Mouse (Mus musculus): ENCODE measurements around the gene Snx10.

The Snx10 gene

DNA sequence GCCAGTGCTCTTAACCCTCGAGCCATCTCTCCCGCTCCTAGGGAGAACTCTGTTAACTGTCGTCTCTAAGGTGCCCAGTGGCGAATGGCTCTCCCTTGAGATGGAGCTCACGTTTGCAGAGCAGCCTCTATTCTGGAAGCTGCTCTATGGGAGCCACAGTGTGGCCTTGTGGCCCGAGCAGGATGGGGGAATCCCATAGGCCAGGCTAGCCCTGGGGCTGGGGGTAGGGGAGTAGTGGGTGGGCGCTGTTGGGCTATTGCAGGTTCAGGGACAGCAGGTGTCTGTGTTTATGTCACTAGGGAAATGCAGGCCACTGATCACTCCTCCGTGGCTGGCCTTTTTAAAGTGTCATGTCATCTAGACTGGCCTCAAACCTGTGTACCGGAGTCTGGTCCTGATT, 58.4 kb downstream of the Snx10 start:
- in situ Hi-C loops (cut with MboI, MseI): loop anchor here (25.0 kb wide), 1 partner anchor 195 kb away; no protein-coding TSS in a partner anchor

DNA sequence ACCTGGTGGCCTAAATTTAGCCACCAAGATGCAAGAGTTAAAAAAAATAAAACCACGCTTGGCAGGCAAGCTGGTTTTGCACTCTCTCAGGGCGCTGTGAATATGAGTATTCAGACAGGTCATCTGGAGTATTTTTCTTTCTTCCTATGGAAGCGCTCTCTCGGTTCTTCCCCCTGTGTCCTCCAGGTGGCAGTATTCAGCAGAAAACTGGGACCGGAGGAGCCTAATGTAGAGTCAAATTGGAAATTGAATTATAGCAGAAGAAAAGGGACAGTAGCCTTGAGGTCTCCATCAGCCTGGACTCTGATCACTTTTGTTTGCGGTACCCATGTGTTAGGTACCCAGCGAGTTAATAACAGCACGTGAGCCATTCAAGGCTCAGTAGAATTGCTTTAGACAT, 62.3 kb downstream of the Snx10 start:
- in situ Hi-C loops (cut with MboI, MseI): loop anchor here (5.0 to 25.0 kb wide), 2 partner anchors 199 to 636 kb away; partner anchors contain the start of gene Hoxa7

DNA sequence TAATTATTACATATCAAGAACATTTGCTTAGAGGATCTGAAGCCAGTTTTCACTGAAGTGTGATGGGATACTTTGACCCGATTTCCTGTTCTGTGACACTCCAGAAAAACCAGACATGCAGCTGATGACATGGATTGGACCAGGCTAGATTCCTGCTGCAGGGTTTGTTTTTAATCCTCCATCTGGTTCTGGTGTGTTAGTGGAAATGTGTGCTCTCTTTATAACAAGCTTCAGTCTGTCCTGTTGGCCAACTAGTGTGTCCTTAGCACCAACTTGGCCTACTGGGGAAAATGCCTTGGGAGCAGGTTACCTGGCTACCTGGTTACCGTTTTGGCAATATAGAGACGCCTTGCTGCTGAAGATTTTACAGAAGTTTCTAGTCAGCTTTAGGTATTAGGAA, 63.6 kb downstream of the Snx10 start:
- in situ Hi-C loops (cut with MboI, MseI): loop anchor here (5.0 to 25.0 kb wide), 2 partner anchors 200 to 635 kb away; partner anchors contain the start of gene Hoxa7

DNA sequence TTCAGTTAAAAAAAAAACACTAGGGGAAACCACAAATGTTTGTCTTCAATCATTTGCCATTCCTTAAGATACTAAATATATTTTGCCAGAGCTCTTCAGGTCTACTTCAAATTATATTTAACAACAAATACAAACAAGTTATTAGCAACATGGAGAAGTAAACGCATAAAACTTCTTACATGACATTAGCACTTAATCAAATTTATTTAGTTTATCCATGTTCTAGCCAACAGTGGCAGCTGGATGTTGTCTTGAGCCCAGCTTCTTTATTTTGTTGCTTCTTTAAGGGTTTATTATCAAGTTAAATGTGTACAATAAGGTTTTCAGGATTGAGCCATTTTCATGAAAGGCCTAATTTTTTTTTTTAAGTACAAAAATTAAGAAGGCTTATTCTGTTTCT, 67.6 kb downstream of the Snx10 start:
- in situ Hi-C loops (cut with MboI, MseI): loop anchor here (25.0 kb wide), 1 partner anchor 204 kb away; no protein-coding TSS in a partner anchor

DNA sequence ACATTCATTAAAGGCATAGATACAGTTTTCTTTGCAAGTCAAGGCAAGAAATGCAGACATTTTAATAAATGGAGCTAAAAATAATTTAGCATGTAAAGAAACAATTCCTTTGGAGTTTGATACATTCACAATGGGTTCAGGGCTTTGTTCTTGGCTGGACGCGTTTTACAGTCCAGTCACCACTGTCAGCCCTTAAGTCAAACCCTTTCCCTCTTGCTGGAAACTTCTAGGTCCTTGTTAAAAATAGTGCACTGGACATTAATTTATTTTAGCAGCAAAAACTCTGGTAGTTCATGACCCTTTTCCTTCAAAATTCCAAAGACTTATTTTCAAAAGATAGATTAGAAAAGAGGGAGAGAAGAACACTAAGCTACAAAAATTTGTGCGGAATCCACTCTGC, 68.1 kb downstream of the Snx10 start:
- in situ Hi-C loops (cut with MboI, MseI): loop anchor here (25.0 kb wide), 1 partner anchor 205 kb away; no protein-coding TSS in a partner anchor

DNA sequence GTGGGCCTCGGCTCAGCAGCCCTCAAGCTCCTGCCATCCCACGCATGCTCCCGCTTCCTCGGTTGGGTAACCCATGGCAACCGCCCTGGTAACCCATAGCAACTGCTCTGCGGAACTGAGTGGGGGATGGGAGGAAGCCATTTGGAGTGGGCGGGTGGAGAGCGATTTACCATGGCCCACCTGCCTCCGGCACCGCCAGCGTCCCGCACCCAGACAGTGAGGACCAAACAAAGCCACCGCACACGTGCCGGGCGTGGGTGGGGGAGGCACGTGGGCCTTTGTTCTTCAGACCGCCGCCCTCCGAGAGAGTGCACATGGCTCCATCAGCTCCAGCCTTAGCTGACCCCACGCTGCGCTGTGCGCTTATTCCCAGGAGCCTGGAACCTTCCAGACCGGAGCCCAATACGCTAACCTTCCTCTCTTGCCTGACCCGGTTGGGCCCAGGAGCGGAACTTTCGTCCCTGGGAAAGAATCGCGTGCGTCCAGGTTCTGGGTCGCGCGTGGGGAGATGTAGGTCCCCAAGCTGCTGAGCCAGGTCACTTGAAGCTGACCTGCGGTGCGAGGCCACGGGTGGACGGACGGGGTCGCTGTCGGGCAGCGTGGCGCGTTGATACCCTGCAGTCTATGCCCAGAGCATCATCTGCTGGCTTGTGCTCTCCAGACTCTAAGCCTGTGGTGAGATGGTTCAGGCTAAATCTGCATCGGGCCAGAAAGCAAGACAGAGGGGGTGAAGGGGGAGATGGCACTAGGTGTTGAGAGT, 68.8 kb downstream of the Snx10 start:
- in situ Hi-C loops (cut with MboI, MseI): loop anchor here (25.0 kb wide), 1 partner anchor 205 kb away; no protein-coding TSS in a partner anchor

DNA sequence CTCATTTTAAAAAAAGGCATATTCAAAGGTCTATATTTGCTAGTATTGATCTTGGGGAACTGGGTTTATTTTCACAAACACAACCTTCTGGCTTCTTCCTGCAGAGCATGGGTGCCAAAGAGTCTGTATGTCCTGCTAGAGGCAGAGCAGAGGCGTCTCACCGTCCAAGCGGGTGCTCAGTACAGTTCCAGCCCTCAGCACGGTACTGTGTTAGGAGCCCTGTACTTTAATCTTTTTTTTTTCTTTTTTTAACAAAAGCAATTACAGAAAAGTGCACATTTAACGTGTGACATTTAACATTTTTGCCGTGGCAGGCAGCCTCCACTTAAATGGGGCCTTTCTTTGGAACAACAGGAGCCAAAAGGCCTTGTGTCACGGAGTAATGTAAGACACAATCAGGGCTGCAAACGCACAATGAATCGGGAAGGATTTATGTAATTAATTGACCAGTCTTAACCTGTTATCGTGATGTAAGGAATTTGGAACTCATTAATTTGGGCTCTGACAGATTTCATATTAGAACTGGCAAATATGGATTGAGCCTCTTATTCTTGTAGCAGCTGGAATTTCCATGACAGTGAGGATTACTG, 69.8 kb downstream of the Snx10 start:
- in situ Hi-C loops (cut with MboI, MseI): loop anchor here (25.0 kb wide), 1 partner anchor 206 kb away; no protein-coding TSS in a partner anchor

DNA sequence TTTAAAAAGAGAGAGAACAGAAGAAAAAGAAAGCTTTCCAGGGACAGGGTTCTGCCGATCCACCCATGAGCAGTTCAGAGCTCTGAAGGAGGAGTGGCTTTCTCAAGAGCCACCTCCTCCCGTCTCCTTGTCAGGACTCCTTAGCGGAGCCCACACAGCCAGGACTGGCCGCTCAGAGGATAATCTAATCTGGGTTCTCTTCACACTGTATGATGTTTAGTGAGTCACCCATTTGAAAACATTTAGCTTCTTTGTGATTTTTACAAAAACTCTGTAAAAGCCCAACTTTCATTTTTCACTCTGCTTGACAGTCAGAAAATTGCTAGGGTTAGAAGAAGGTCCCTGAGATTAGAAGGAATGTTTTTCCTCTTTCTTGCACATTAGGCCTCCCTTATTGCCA, 70.8 kb downstream of the Snx10 start:
- in situ Hi-C loops (cut with MboI, MseI): loop anchor here (25.0 kb wide), 1 partner anchor 207 kb away; no protein-coding TSS in a partner anchor

DNA sequence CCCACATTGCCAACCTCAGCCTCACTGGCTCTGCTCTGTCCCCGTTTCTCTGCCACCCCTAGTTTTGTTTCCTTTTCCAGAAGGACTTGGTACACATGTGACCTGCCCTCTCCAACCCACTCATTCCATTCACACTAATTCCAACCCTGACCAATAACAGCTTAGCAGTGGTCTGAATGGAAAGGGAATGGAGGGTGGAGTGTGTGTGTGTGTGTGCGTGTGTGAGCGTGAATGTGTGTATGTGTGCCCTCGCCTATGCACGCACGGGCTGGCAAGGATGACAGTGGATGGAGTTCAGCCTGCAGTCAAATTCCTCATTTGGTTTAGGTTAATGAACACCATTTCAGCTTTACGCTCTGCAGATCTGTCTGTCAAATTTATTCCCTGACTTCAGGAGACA, 74.4 kb downstream of the Snx10 start:
- in situ Hi-C loops (cut with MboI, MseI): loop anchor here (5.0 to 25.0 kb wide), 2 partner anchors 211 to 264 kb away; no protein-coding TSS in a partner anchor

DNA sequence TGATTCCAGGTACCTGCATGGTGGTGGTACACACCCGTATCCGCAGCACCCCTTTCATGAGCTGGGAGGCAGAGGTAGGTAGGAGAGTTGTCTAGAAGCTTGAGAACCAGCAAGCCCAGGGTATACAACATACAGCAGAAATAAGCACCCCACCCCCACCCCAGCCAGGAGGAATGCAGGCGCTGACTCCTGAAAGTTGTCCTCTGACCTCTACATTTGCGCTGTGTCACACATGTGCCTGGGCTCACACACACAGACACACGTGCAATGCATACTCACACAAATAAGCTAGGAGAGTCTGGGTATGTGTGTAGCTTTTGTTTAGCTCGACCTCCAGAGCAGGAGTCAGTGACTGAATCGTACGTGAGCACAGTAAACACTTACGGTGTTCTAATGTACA, 76.7 kb downstream of the Snx10 start:
- in situ Hi-C loops (cut with MboI, MseI): no loop called here

DNA sequence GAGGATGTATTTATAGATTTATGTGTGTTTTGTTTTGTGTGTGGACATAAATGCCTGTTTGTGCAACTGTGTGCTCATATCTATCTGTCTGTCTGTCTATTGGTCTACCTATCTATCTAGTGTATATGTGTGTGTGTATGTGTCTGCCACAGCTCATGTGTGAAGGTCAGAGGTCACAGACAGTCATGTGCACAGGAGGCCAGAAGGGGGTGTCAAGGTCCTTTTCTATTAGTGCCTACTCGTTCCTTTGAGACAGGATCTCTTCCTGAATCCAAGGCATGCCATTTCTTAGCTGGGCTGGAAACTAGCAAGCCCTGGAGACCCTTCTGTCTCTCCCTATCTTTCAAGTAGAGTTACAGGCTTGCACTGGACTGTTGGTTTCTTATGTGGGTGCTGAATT, 78.6 kb downstream of the Snx10 start:
- in situ Hi-C loops (cut with MboI, MseI): no loop called here

DNA sequence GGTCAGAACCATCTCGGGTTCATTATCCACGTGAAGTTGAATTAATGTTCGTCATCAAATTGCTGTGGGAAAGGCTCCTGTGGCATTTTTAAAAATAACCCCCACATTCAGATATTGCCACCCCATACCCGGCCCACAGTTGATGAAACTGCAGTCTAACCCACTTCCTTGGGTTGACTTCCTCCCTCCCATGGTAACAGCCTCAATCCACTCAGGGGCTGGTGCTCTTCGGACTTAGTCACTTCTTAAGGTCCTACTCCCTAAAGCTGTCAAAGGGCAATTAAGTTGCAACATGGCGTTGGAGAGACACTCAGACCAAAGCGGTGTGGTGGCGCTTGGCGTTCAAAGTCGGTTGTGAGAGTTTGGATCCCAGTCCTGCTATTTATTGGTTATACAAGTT, 80.0 kb downstream of the Snx10 start:
- in situ Hi-C loops (cut with MboI, MseI): no loop called here

DNA sequence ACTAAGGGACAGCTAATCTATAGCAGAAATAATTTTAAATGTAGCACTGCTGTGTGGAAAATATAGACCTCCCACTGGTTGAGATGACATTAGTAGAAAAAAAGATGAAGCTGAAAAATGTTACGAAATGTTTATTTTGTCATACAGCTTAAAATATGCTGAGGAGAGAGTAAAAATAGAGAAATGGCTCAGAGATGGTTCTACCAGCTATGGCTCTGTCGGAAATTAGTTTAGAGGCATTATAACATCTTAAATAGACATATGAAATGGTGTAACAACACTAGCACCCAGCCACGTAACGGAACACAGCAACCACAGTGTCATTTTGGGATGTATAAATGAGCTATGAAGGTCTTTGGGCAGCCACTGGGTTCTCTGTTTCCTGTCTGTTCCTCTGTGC, 82.5 kb downstream of the Snx10 start:
- in situ Hi-C loops (cut with MboI, MseI): no loop called here

DNA sequence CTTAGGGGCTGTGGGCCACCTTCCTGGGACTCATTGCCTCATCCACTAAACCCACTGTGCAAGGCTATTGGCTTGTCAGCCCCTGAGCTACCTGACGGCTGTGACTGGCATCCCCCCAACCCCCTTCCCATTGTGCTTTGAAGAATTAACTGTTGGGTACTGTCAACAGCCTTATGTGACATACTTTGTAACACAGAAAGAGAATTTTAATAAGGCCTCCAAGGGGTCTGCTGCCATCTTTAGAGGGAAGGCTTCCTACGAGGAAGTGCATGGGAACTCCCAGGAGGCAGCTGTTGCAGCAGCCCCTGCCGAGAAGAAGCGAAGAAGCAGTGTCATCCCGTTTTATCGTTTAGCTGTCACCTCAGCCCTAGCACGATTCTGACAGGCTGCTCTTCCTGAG, 83.1 kb downstream of the Snx10 start:
- in situ Hi-C loops (cut with MboI, MseI): no loop called here

DNA sequence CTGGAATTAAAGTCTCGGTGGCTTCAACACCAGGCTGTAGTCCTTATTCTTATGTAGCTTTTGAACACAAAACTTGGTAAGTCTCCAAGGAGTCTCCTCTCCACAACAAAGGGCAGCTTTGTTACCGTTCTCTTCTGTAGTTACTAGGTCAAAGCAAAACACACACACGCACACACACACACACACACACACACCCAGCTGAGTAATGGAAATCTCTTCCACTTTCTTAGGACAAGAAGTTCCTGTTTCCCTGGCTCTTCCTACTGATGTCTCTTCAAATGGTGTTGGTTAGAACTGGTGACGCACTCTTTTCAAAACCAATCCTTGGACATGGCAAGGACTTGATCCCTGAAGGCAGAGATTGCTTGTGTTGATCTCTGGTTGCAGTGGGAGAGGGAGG, 87.9 kb downstream of the Snx10 start:
- in situ Hi-C loops (cut with MboI, MseI): no loop called here

DNA sequence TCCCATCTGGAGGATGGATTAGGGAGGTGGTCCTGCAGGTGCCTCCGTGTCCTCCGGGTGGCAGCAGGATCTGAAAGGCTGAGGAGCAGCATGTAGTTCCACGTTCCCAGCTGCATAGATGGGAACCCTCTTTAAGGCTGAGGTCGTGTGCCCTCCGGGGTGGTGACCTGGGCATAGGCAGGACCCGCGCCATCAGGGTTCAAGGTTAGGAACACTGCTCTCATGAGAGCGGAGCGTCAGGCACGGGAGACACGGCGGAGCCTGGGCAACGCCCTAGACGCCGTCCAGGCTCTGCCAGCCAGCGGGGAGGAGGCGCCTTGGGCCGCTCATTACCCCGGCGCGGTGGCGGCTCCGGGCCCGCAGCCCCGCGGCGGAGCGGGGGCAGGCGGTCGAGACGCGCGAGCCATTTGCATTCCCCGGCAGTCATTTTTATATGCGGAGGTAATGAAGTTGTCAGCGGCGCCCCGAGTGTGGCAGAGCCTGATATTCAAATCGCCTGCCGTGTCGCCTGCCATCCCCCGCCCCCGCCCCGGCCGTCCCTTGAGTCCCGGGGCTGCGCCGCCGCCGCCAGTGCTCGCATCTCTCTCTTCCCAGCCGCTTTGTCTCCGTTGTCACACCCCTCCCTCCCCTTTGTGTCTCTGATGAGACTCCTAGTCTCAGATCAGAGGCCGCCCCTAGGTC, 88.8 kb downstream of the Snx10 start:
- in situ Hi-C loops (cut with MboI, MseI): no loop called here

DNA sequence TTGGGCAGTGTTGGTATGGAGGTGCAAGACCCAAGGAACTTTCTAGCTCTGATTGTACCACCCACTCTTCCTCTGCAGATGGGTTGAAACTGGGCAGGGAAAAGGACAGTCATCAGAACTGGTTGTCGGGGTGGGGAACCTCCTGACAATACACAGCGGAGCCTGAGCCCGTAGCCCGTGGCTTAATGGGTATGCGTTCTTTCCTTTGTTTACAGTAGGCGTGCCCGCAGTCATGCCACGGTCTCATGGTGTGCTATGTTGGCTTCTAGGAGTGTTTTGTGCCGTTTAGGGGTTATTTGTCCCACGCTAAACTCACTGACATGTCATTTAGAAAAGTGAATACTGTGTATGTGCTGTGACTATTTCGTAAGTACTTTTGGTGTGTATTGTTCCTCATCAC, 90.0 kb downstream of the Snx10 start:
- in situ Hi-C loops (cut with MboI, MseI): no loop called here

DNA sequence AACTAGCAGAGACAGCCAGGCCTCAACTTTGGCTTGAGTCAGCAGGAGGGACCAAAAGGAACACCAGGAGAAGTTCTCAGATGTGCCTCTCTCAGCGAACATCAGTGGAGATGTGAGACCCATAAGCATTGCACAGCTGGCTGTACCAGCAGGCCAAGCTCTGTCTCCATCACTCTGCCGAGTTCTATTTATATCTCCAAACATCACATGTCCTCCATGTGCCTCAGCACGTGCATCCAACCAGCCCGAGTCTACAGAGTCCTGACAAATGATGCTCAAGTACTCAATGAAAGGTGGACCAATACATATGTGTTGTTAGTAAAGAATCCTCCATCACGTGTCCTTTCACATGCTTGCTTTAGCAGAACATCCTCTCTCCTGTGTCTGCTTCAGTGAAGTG, 103.1 kb downstream of the Snx10 start:
- in situ Hi-C loops (cut with MboI, MseI): no loop called here

DNA sequence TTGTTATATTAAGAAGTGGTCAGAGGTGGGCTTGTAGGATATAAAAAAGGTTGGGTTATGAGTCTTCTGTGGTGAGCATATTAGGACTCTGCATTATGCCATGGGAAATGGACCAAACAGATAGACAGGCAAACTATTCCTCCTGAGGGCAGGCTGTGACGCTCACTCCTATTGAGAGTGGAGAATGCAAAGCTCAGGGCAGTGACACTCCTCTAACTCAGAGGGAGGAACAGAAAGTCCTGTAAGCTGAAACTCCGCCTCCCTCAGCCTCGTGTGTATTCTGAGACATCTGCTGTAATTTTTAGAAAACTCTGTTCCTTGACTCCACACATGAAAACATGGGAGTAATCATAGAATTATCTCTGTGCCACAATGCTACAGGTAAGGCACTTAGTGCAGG, 106.0 kb downstream of the Snx10 start:
- in situ Hi-C loops (cut with MboI, MseI): no loop called here

DNA sequence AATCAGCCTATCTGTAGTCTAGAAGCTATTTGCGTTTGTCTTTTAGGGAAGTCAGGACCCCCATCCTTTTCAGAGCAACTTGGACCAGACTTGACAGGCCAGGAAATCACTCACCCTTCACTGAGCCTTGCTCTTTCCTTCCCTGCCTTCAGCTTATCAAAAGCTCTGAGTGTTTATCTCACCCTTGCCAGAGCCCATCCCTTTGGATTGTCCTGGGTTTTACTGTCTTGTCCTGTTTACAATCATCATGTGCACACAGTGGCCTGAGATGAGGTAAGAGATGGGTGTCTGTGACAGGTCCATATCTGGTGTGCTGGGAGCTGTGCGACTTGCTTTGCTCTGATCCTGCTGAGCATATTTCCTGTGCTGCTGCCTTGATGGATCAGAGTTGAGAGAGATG, 106.5 kb downstream of the Snx10 start:
- in situ Hi-C loops (cut with MboI, MseI): no loop called here

DNA sequence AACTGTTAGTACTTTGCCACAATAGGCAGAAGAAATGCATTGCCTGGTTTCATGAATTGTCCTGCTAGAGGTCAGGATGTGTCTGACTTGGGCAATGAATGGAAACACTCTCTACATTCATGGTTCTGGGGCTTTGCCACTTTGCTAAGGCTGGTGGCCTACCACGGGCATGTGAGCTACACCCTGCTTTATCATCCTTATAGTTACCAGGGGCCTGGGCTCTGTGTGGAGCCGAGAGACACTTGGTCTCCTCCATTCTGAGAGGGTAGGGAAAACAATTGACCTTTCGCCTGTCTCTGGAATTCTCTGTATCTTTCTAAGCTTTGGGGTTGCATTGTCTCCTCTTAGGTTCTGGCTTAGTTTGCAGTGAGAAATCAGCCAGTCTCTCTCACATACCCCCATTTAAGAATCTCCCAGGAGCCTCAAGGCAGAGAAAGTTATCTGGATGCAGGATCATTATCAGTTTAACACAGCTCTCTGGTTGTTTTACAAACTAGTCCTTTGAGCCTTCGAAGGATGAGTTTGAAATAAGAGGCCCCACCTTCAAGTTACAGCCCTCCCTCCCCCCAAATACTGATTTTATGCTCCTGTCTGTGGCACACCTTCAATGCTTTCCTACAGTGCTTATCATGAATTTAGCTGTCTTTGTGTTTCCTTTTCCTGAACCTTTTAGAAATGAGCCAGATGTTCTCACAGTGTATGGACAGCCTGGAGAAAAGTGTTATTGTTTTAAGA, 109.4 kb downstream of the Snx10 start:
- in situ Hi-C loops (cut with MboI, MseI): no loop called here
